Mouse (Mus musculus): Measurements from ENCODE around the gene Mup21. TPM values are rescaled to one million over a fixed set of nuclear protein-coding genes. Genes with fewer than 3 reads are reported as not detected.
"Not testable (repeated sequence)": the region's sequence is repeated elsewhere in the genome, so short reads cannot be mapped to it uniquely, and the experiment has no call there.

Mup21 gene
- polyA plus RNA-seq, 1 experiment, result not detected

- no peaks in the 10 kb centered on the region for H3K36me3 ChIP-seq (ENCODE audit: control insufficient read depth, insufficient read depth, low read length, poor library complexity, severe bottlenecking)
- no peak overlapping the region for H3K27ac ChIP-seq (ENCODE audit: insufficient read depth, low read length)
- H3K4me3 ChIP-seq (ENCODE audit: low read depth, low read length), result no peak overlapping the region
- H3K27me3 ChIP-seq (ENCODE audit: control insufficient read depth, insufficient read depth, low read length, poor library complexity, severe bottlenecking), result no peaks in the 10 kb centered on the region
- no peak for TF ChIP-seq POLR2A (IDR thresholded peaks at IDR 0.05; ENCODE audit: insufficient read depth, low read length)
- no peak for TF ChIP-seq CTCF (IDR thresholded peaks at IDR 0.05; ENCODE audit: low read depth, low read length)
- TF ChIP-seq EP300 (IDR thresholded peaks at IDR 0.05; ENCODE audit: insufficient read depth, low read depth, low read length), result no peak
- H3K4me1 ChIP-seq (ENCODE audit: control insufficient read depth, insufficient read depth, low read length), result no peaks in the 10 kb centered on the region
- no peak overlapping the region for H3K9ac ChIP-seq (ENCODE audit: low read depth, poor library complexity, severe bottlenecking)
- no peaks in the 10 kb centered on the region for H3K9me3 ChIP-seq (replicated peaks; ENCODE audit: control insufficient read depth, insufficient read depth, low read length, poor library complexity, severe bottlenecking)
Observed at GRCm38 (mm10) chr4:62158401-62158800, 7.7 kb upstream of the Mup21 start.

GRCm38 (mm10) chr4:62133706-62134105 lies 17.0 kb downstream of the Mup21 start:
- H3K4me1 ChIP-seq (ENCODE audit: control insufficient read depth, insufficient read depth, low read length), result no peaks in the 10 kb centered on the region
- no peak overlapping the region for H3K27ac ChIP-seq (ENCODE audit: insufficient read depth, low read length)
- H3K27me3 ChIP-seq (ENCODE audit: control insufficient read depth, insufficient read depth, low read length, poor library complexity, severe bottlenecking), result no peaks in the 10 kb centered on the region
- peaks cover 32% of the 10 kb centered on the region for H3K9me3 ChIP-seq (replicated peaks; ENCODE audit: control insufficient read depth, insufficient read depth, low read length, poor library complexity, severe bottlenecking)
- H3K36me3 ChIP-seq (ENCODE audit: control insufficient read depth, insufficient read depth, low read length, poor library complexity, severe bottlenecking), result no peaks in the 10 kb centered on the region
- no peak for TF ChIP-seq CTCF (IDR thresholded peaks at IDR 0.05; ENCODE audit: low read depth, low read length)
- no peak for TF ChIP-seq EP300 (IDR thresholded peaks at IDR 0.05; ENCODE audit: insufficient read depth, low read depth, low read length)
- no peak for TF ChIP-seq POLR2A (IDR thresholded peaks at IDR 0.05; ENCODE audit: insufficient read depth, low read length)
- H3K4me3 ChIP-seq (ENCODE audit: low read depth, low read length), result no peak overlapping the region
- H3K9ac ChIP-seq (ENCODE audit: low read depth, poor library complexity, severe bottlenecking), result no peak overlapping the region

GRCm38 (mm10) chr4:62103366-62103765 lies 47.3 kb downstream of the Mup21 start:
- not testable (repeated sequence) for H3K9ac ChIP-seq (ENCODE audit: low read depth, poor library complexity, severe bottlenecking); H3K4me1 ChIP-seq (ENCODE audit: control insufficient read depth, insufficient read depth, low read length); H3K27me3 ChIP-seq (ENCODE audit: control insufficient read depth, insufficient read depth, low read length, poor library complexity, severe bottlenecking); H3K4me3 ChIP-seq (ENCODE audit: low read depth, low read length); H3K27ac ChIP-seq (ENCODE audit: insufficient read depth, low read length); H3K9me3 ChIP-seq (replicated peaks; ENCODE audit: control insufficient read depth, insufficient read depth, low read length, poor library complexity, severe bottlenecking); H3K36me3 ChIP-seq (ENCODE audit: control insufficient read depth, insufficient read depth, low read length, poor library complexity, severe bottlenecking)

Other genes with a start within 250 kb of the Mup21 start
- not detected in 2 replicates for gene Mup20, start 96.7 kb downstream of the Mup21 start, polyA plus RNA-seq (2011; ENCODE audit: insufficient read depth, insufficient read length, low read depth, missing spikeins)
- gene Mup3, start 63.5 kb downstream of the Mup21 start, polyA plus RNA-seq (2011; ENCODE audit: insufficient read depth, insufficient read length, low read depth, missing spikeins), result not detected in 2 replicates
- 7.3 and 12.7 TPM in 2 replicates for gene Zfp37, start 80.2 kb upstream of the Mup21 start, polyA plus RNA-seq (2011; ENCODE audit: insufficient read depth, insufficient read length, low read depth, missing spikeins)
- gene Slc31a2, start 111.7 kb upstream of the Mup21 start, polyA plus RNA-seq (2011; ENCODE audit: insufficient read depth, insufficient read length, low read depth, missing spikeins), result 7.8 and 8.5 TPM in 2 replicates
- 18.5 and 22.1 TPM in 2 replicates for gene Fkbp15, start 209.7 kb upstream of the Mup21 start, polyA plus RNA-seq (2011; ENCODE audit: insufficient read depth, insufficient read length, low read depth, missing spikeins)
- gene Slc31a1, start 209.9 kb upstream of the Mup21 start, polyA plus RNA-seq (2011; ENCODE audit: insufficient read depth, insufficient read length, low read depth, missing spikeins), result 56.2 and 56.8 TPM in 2 replicates